Mouse (Mus musculus): ENCODE results near the gene Mxra7.
"Not testable (repeated sequence)": the region's sequence is repeated elsewhere in the genome, so short reads cannot be mapped to it uniquely, and the experiment has no call there.

The Mxra7 gene

GRCm38 (mm10) chr11:116846593-116847181 lies 18.8 kb upstream of the Mxra7 start:
- no peak for DNase-seq (ENCODE audit: low spot score)

GRCm38 (mm10) chr11:116843261-116844233 lies 15.7 kb upstream of the Mxra7 start, which contains the start of the genes Mettl23 and Jmjd6:
Gene Mettl23 (plus strand): TSS chr11:116843278.
Gene Jmjd6 (minus strand): TSS chr11:116843449.
- peak; percentile 89 for DNase-seq (ENCODE audit: low spot score)

- peak; percentile 54 for DNase-seq (ENCODE audit: low spot score)
Measured at GRCm38 (mm10) chr11:116842531-116843260, 14.8 kb upstream of the Mxra7 start.

GRCm38 (mm10) chr11:116840748-116841147 lies 12.9 kb upstream of the Mxra7 start:
- no peak for DNase-seq (ENCODE audit: low spot score)

GRCm38 (mm10) chr11:116839601-116840000 lies 11.8 kb upstream of the Mxra7 start:
- no peak for DNase-seq (ENCODE audit: low spot score)

GRCm38 (mm10) chr11:116838936-116839335 lies 11.1 kb upstream of the Mxra7 start:
- DNase-seq (ENCODE audit: low spot score), result no peak

- no peak for DNase-seq (ENCODE audit: low spot score)
Measured at GRCm38 (mm10) chr11:116837441-116837840, 9.6 kb upstream of the Mxra7 start.

- DNase-seq (ENCODE audit: low spot score), result no peak
Measured at GRCm38 (mm10) chr11:116836283-116836682, 8.4 kb upstream of the Mxra7 start.

- DNase-seq (ENCODE audit: low spot score), result no peak
Measured at GRCm38 (mm10) chr11:116834954-116835353, 7.1 kb upstream of the Mxra7 start.

- DNase-seq (ENCODE audit: low spot score), result no peak
Measured at GRCm38 (mm10) chr11:116832172-116832685, 4.4 kb upstream of the Mxra7 start.

GRCm38 (mm10) chr11:116826550-116827504 lies 1.0 kb downstream of the Mxra7 start:
- DNase-seq (ENCODE audit: low spot score), result no peak

- no peak for DNase-seq (ENCODE audit: low spot score)
Measured at GRCm38 (mm10) chr11:116825230-116825629, 2.6 kb downstream of the Mxra7 start.

GRCm38 (mm10) chr11:116823885-116824284 lies 4.0 kb downstream of the Mxra7 start:
- not testable (repeated sequence) for DNase-seq (ENCODE audit: low spot score)

- no peak for DNase-seq (ENCODE audit: low spot score)
Measured at GRCm38 (mm10) chr11:116823255-116823654, 4.6 kb downstream of the Mxra7 start.

- DNase-seq (ENCODE audit: low spot score), result no peak
Measured at GRCm38 (mm10) chr11:116822626-116823025, 5.2 kb downstream of the Mxra7 start.

- DNase-seq (ENCODE audit: low spot score), result no peak
Measured at GRCm38 (mm10) chr11:116822215-116822614, 5.6 kb downstream of the Mxra7 start.

- DNase-seq (ENCODE audit: low spot score), result no peak
Measured at GRCm38 (mm10) chr11:116821057-116821940, 6.5 kb downstream of the Mxra7 start.

GRCm38 (mm10) chr11:116819932-116820593 lies 7.8 kb downstream of the Mxra7 start:
- no peak for DNase-seq (ENCODE audit: low spot score)

GRCm38 (mm10) chr11:116818722-116819121 lies 9.1 kb downstream of the Mxra7 start:
- no peak for DNase-seq (ENCODE audit: low spot score)
